9 mouse cellular contexts compared by ENCODE assay signal in the genomic region with DNA sequence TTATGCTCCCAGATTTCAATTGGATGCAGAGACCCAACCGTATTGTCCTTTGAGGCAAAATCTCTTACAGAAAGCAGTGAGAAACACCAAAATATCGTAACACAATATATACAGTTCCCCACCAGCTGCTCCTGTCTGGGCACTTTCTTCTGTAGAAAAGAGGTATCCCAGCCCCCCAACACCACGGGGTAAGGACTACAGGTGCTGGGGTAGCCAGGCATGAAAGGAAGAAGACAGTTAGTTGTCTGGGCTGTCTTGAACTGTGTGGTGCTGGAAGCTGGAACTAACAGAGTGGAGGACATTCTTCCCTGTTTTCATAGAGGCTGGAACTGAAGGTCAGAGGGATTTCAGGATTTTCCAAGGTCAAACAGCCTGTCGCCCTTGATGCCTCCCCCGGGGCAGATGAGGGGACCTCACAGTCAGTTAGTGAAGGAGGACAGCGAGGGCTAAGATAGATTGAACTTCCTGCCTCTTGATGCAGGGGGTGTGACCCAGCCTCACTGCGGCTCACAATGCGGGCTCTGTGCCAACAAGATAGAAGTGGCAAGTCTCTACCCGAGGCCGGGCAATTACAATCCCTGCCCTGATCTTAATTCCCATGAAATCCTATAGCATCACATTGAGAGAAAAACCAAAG.
DNase-seq lines count a peak whose midpoint lies in the region; ATAC-seq and TF ChIP-seq lines count a peak whose summit lies in the region.
"Had no signal": no experiment of that assay in that cellular context is flagged by ENCODE, and none has a peak within 500 bp of the region (broad histone marks: within the 10 kb centered on the region; RNA-seq: fewer than 3 reads in every experiment).

No protein-coding gene starts in this region.

- H3K4me3 ChIP-seq in neural tube, embryonic 12.5 days, result no peak overlapping the region
- H3K4me3 ChIP-seq in lung, embryonic 15.5 days, result no peak overlapping the region
- no peak overlapping the region for H3K4me3 ChIP-seq in testis, adult 2 months (ENCODE audit: control insufficient read depth, low read depth, low read length)

- H3K27ac ChIP-seq in neural tube, embryonic 12.5 days, result no peak overlapping the region
- peak overlapping the region; percentile 24 for H3K27ac ChIP-seq in lung, embryonic 15.5 days
- peak overlapping the region; percentile 37 for H3K27ac ChIP-seq in testis, adult 2 months (ENCODE audit: control insufficient read depth, insufficient read depth, low read depth, low read length)
- H3K27ac ChIP-seq: liver, embryonic 14.5 days had no signal

- TF ChIP-seq POLR2A in testis, adult 2 months (IDR thresholded peaks at IDR 0.05; ENCODE audit: control insufficient read depth, low read depth, low read length), result no peak

- H3K4me1 ChIP-seq in neural tube, embryonic 12.5 days, result peaks cover 16% of the 10 kb centered on the region
- H3K4me1 ChIP-seq in lung, embryonic 15.5 days, result peaks cover 28% of the 10 kb centered on the region
- no peaks in the 10 kb centered on the region; the same call in none of the 2 replicates for H3K4me1 ChIP-seq in testis, adult 2 months (ENCODE audit: control insufficient read depth, insufficient read depth, low read length)

- 57% methylated on average over 10 of the region's 10 CpGs for WGBS in neural tube, embryonic 12.5 days
- WGBS in lung, embryonic 15.5 days, result 35% methylated on average over 10 of the region's 10 CpGs

- no peaks in the 10 kb centered on the region for H3K9me3 ChIP-seq in neural tube, embryonic 12.5 days
- H3K9me3 ChIP-seq in lung, embryonic 15.5 days, result no peaks in the 10 kb centered on the region

- H3K4me2 ChIP-seq in neural tube, embryonic 12.5 days (replicated peaks), result no peak overlapping the region
- no peak overlapping the region for H3K4me2 ChIP-seq in lung, embryonic 15.5 days

- no peaks in the 10 kb centered on the region for H3K27me3 ChIP-seq in neural tube, embryonic 12.5 days (replicated peaks)
- no peaks in the 10 kb centered on the region for H3K27me3 ChIP-seq in lung, embryonic 15.5 days
- H3K27me3 ChIP-seq in testis, adult 2 months (ENCODE audit: control insufficient read depth, insufficient read depth, low read length), result no peaks in the 10 kb centered on the region

- no peak for TF ChIP-seq CTCF in testis, adult 2 months (IDR thresholded peaks at IDR 0.05; ENCODE audit: control insufficient read depth, insufficient read depth, insufficient replicate concordance, low read depth, low read length)

- peak; percentile 76 for ATAC-seq in neural tube, embryonic 12.5 days (ENCODE audit: low FRiP score, low read depth)
- peak; percentile 58; the same call in 1 of the 2 replicates for ATAC-seq in lung, embryonic 15.5 days (ENCODE audit: borderline replicate concordance, extremely low read depth, low FRiP score, low TSS enrichment)

- no peak overlapping the region for H3K9ac ChIP-seq in neural tube, embryonic 12.5 days
- H3K9ac ChIP-seq in lung, embryonic 15.5 days, result no peak overlapping the region
- H3K9ac ChIP-seq: liver, embryonic 14.5 days had no signal

- DNase-seq in neural tube, embryonic 10.5 days (ENCODE audit: extremely low spot score, low spot score), result no peak
- peak; percentile 71 for DNase-seq in adrenal gland, postnatal 36 days
- DNase-seq in heart, postnatal 4 days, result peak; percentile 65
- DNase-seq in frontal cortex, postnatal 10 days (ENCODE audit: low spot score in 2 of 2), result no peak
- DNase-seq in gastrocnemius, adult 18-20 months (ENCODE audit: low spot score), result no peak

- no peaks in the 10 kb centered on the region for H3K36me3 ChIP-seq in neural tube, embryonic 12.5 days
- no peaks in the 10 kb centered on the region for H3K36me3 ChIP-seq in lung, embryonic 15.5 days
- no peaks in the 10 kb centered on the region for H3K36me3 ChIP-seq in testis, adult 2 months (ENCODE audit: control insufficient read depth, insufficient read depth, low read length)

Comparison
In these comparisons a context has a peak if more than half of its experiments do, and no peak if none do; other contexts are left out.
1. DNase-seq: peak in adrenal gland, postnatal 36 days (2 of 2) and heart, postnatal 4 days (single experiment); none in neural tube, embryonic 10.5 days (single experiment), frontal cortex, postnatal 10 days (0 of 2) and gastrocnemius, adult 18-20 months (single experiment).